Mouse (Mus musculus) cerebellum, postnatal 14 days (tissue): ENCODE results near the gene Vmn1r223.
"Not testable (repeated sequence)": the region's sequence is repeated elsewhere in the genome, so short reads cannot be mapped to it uniquely, and the experiment has no call there.

Experiments used
- DNase-seq, 2 experiments: peaks; one replicate each; pipeline ENCODE4 v3.0.0; 2021; ENCODE audit warnings: mixed read lengths in 2 of 2

The Vmn1r223 gene

GRCm38 (mm10) chr13:23246834-23247233, at the start of gene Vmn1r223:
Gene Vmn1r223 (plus strand): TSS chr13:23247134.
- not testable (repeated sequence) for DNase-seq

GRCm38 (mm10) chr13:23203885-23204284, 43.0 kb upstream of the Vmn1r223 start:
- DNase-seq: not testable (repeated sequence)

- DNase-seq: not testable (repeated sequence)
These were observed 33.1 kb upstream of the Vmn1r223 start, which contains the start of gene Vmn1r221 for GRCm38 (mm10) chr13:23213827-23214226. Gene Vmn1r221 (plus strand): TSS chr13:23214127.

- DNase-seq: not testable (repeated sequence)
These were observed 11.1 kb upstream of the Vmn1r223 start, which contains the start of gene Vmn1r222 for GRCm38 (mm10) chr13:23235847-23236246. Gene Vmn1r222 (minus strand): TSS chr13:23235947.

GRCm38 (mm10) chr13:23258546-23259048, 11.7 kb downstream of the Vmn1r223 start:
- DNase-seq: no peak

GRCm38 (mm10) chr13:23268606-23269005, 21.7 kb downstream of the Vmn1r223 start:
- DNase-seq: not testable (repeated sequence)

- DNase-seq: peak; percentile 9 to 22
These were observed 22.2 kb downstream of the Vmn1r223 start for GRCm38 (mm10) chr13:23269127-23269526.

- DNase-seq: peak; percentile 6 to 39
These were observed 22.7 kb downstream of the Vmn1r223 start for GRCm38 (mm10) chr13:23269681-23270080.

- peak; percentile 54 to 68 for DNase-seq
These were observed 23.6 kb downstream of the Vmn1r223 start for GRCm38 (mm10) chr13:23270321-23271101.

GRCm38 (mm10) chr13:23279576-23279975, 32.6 kb downstream of the Vmn1r223 start:
- no peak for DNase-seq

- no peak for DNase-seq
These were observed 33.1 kb downstream of the Vmn1r223 start for GRCm38 (mm10) chr13:23279992-23280391.

- peak; percentile 10 to 26 for DNase-seq
These were observed 38.4 kb downstream of the Vmn1r223 start for GRCm38 (mm10) chr13:23285191-23285920.

GRCm38 (mm10) chr13:23285921-23286720, 39.2 kb downstream of the Vmn1r223 start:
- DNase-seq: peak in 1 of 2 experiments; percentile 13

- DNase-seq: no peak
These were observed 39.9 kb downstream of the Vmn1r223 start for GRCm38 (mm10) chr13:23286721-23287362.

- no peak for DNase-seq
These were observed 50.8 kb downstream of the Vmn1r223 start for GRCm38 (mm10) chr13:23297737-23298136.

GRCm38 (mm10) chr13:23298445-23299232, 51.7 kb downstream of the Vmn1r223 start:
- peak in 1 of 2 experiments; percentile 15 for DNase-seq

GRCm38 (mm10) chr13:23299276-23299998, 52.5 kb downstream of the Vmn1r223 start:
- no peak for DNase-seq

GRCm38 (mm10) chr13:23299999-23300341, 53.0 kb downstream of the Vmn1r223 start:
- DNase-seq: peak; percentile 60 to 61
